Mouse (Mus musculus): ENCODE results near the gene Cntnap2. TPM values are rescaled to one million over a fixed set of nuclear protein-coding genes. Genes with fewer than 3 reads are reported as not detected.

The Cntnap2 gene
- polyA plus RNA-seq, 2 experiments: 1.5 to 2.5 TPM

- Histone ChIP-seq H3K9ac (ENCODE audit: low read depth, low read length, severe bottlenecking) (no peak overlapping the region), H3K9me3 (ENCODE audit: control insufficient read depth, low read length) (no peaks in the 10 kb centered on the region), H3K4me1 (ENCODE audit: control insufficient read depth, insufficient read depth, low read length) (no peaks in the 10 kb centered on the region), H3K4me3 (replicated peaks; ENCODE audit: low read length) (no peak overlapping the region), H3K27me3 (ENCODE audit: control insufficient read depth, insufficient read depth, low read length) (no peaks in the 10 kb centered on the region), H3K4me2 (replicated peaks; ENCODE audit: low read depth, low read length, severe bottlenecking) (no peak overlapping the region), H3K36me3 (ENCODE audit: control insufficient read depth, insufficient read depth, low read length) (no peaks in the 10 kb centered on the region), H3K27ac (replicated peaks; ENCODE audit: low read depth, low read length) (no peak overlapping the region)
- TF ChIP-seq POLR2A (IDR thresholded peaks at IDR 0.05; ENCODE audit: borderline replicate concordance, extremely low read depth, insufficient read depth, insufficient read length): no peak
- WGBS: 60% methylated on average over 6 of the region's 6 CpGs
- DNase-seq (ENCODE audit: low spot score) (no peak), ATAC-seq (ENCODE audit: low FRiP score, low read depth) (no peak)
Measured at GRCm38 (mm10) chr6:45974471-45975154, 915.5 kb downstream of the Cntnap2 start.

- no peaks in the 10 kb centered on the region for H3K36me3 ChIP-seq (ENCODE audit: control insufficient read depth, insufficient read depth, low read length)
- no peaks in the 10 kb centered on the region for H3K9me3 ChIP-seq (ENCODE audit: control insufficient read depth, low read length)
- no peaks in the 10 kb centered on the region for H3K4me1 ChIP-seq (ENCODE audit: control insufficient read depth, insufficient read depth, low read length)
- no peak overlapping the region for H3K27ac ChIP-seq (replicated peaks; ENCODE audit: low read depth, low read length)
- no peak overlapping the region for H3K4me3 ChIP-seq (replicated peaks; ENCODE audit: low read length)
- no peak for TF ChIP-seq POLR2A (IDR thresholded peaks at IDR 0.05; ENCODE audit: borderline replicate concordance, extremely low read depth, insufficient read depth, insufficient read length)
- DNase-seq (ENCODE audit: low spot score) (no peak), ATAC-seq (ENCODE audit: low FRiP score, low read depth) (no peak)
- 84% methylated on average over 2 of the region's 2 CpGs for WGBS
- no peak overlapping the region for H3K9ac ChIP-seq (ENCODE audit: low read depth, low read length, severe bottlenecking)
- no peaks in the 10 kb centered on the region for H3K27me3 ChIP-seq (ENCODE audit: control insufficient read depth, insufficient read depth, low read length)
- H3K4me2 ChIP-seq (replicated peaks; ENCODE audit: low read depth, low read length, severe bottlenecking): no peak overlapping the region
Measured at GRCm38 (mm10) chr6:45979171-45979570, 920.0 kb downstream of the Cntnap2 start.

- Histone ChIP-seq H3K9ac (ENCODE audit: low read depth, low read length, severe bottlenecking) (no peak overlapping the region), H3K9me3 (ENCODE audit: control insufficient read depth, low read length) (no peaks in the 10 kb centered on the region), H3K27me3 (ENCODE audit: control insufficient read depth, insufficient read depth, low read length) (no peaks in the 10 kb centered on the region), H3K27ac (replicated peaks; ENCODE audit: low read depth, low read length) (no peak overlapping the region), H3K36me3 (ENCODE audit: control insufficient read depth, insufficient read depth, low read length) (no peaks in the 10 kb centered on the region), H3K4me3 (replicated peaks; ENCODE audit: low read length) (no peak overlapping the region), H3K4me1 (ENCODE audit: control insufficient read depth, insufficient read depth, low read length) (no peaks in the 10 kb centered on the region), H3K4me2 (replicated peaks; ENCODE audit: low read depth, low read length, severe bottlenecking) (no peak overlapping the region)
- 88% methylated on average over 3 of the region's 3 CpGs for WGBS
- ATAC-seq (ENCODE audit: low FRiP score, low read depth) (no peak), DNase-seq (ENCODE audit: low spot score) (no peak)
- no peak for TF ChIP-seq POLR2A (IDR thresholded peaks at IDR 0.05; ENCODE audit: borderline replicate concordance, extremely low read depth, insufficient read depth, insufficient read length)
Measured at GRCm38 (mm10) chr6:45988051-45988450, 928.9 kb downstream of the Cntnap2 start.

GRCm38 (mm10) chr6:45991086-45991485 is 931.9 kb downstream of the Cntnap2 start:
- H3K9ac ChIP-seq (ENCODE audit: low read depth, low read length, severe bottlenecking): no peak overlapping the region
- no peaks in the 10 kb centered on the region for H3K27me3 ChIP-seq (ENCODE audit: control insufficient read depth, insufficient read depth, low read length)
- ATAC-seq (ENCODE audit: low FRiP score, low read depth): no peak
- H3K4me2 ChIP-seq (replicated peaks; ENCODE audit: low read depth, low read length, severe bottlenecking): no peak overlapping the region
- DNase-seq (ENCODE audit: low spot score): no peak
- H3K36me3 ChIP-seq (ENCODE audit: control insufficient read depth, insufficient read depth, low read length): no peaks in the 10 kb centered on the region
- no peak for TF ChIP-seq POLR2A (IDR thresholded peaks at IDR 0.05; ENCODE audit: borderline replicate concordance, extremely low read depth, insufficient read depth, insufficient read length)
- H3K4me1 ChIP-seq (ENCODE audit: control insufficient read depth, insufficient read depth, low read length): no peaks in the 10 kb centered on the region
- H3K27ac ChIP-seq (replicated peaks; ENCODE audit: low read depth, low read length): no peak overlapping the region
- 97% methylated on average over 1 of the region's 1 CpGs for WGBS
- H3K4me3 ChIP-seq (replicated peaks; ENCODE audit: low read length): no peak overlapping the region
- H3K9me3 ChIP-seq (ENCODE audit: control insufficient read depth, low read length): no peaks in the 10 kb centered on the region

- Histone ChIP-seq H3K4me1 (ENCODE audit: control insufficient read depth, insufficient read depth, low read length) (no peaks in the 10 kb centered on the region), H3K4me2 (replicated peaks; ENCODE audit: low read depth, low read length, severe bottlenecking) (no peak overlapping the region), H3K9me3 (ENCODE audit: control insufficient read depth, low read length) (no peaks in the 10 kb centered on the region), H3K9ac (ENCODE audit: low read depth, low read length, severe bottlenecking) (no peak overlapping the region), H3K27me3 (ENCODE audit: control insufficient read depth, insufficient read depth, low read length) (no peaks in the 10 kb centered on the region), H3K4me3 (replicated peaks; ENCODE audit: low read length) (no peak overlapping the region), H3K36me3 (ENCODE audit: control insufficient read depth, insufficient read depth, low read length) (no peaks in the 10 kb centered on the region), H3K27ac (replicated peaks; ENCODE audit: low read depth, low read length) (no peak overlapping the region)
- WGBS: 72% methylated on average over 2 of the region's 2 CpGs
- DNase-seq (ENCODE audit: low spot score) (no peak), ATAC-seq (ENCODE audit: low FRiP score, low read depth) (no peak)
- TF ChIP-seq POLR2A (IDR thresholded peaks at IDR 0.05; ENCODE audit: borderline replicate concordance, extremely low read depth, insufficient read depth, insufficient read length): no peak
Measured at GRCm38 (mm10) chr6:46022515-46023143, 963.5 kb downstream of the Cntnap2 start.

Measured in limb, embryonic 14.5 days (tissue).